Mouse (Mus musculus) heart, postnatal 0 days (tissue): ENCODE measurements around the gene Fam20b. TPM values are rescaled to one million over a fixed set of nuclear protein-coding genes. Genes with fewer than 3 reads are reported as not detected.

Experiments
- ATAC-seq: fragments of 200-750 bp; cut with Nextera tagmentation; 2 replicates; pipeline ENCODE4 v1.8.0; 2017; ENCODE audit warnings: low read depth, moderate number of reproducible peaks, moderate library complexity; ENCODE audit not compliant: insufficient read depth
- DNase-seq: peaks from one replicate; pipeline ENCODE4 v3.0.0-alpha.2; 2016; ENCODE audit warnings: low spot score
- H3K27ac ChIP-seq: fragments of 300-500 bp; sonication (generic); 2 replicates; pipeline ENCODE4 v1.5.1; 2014; ENCODE audit warnings: low read depth, mild to moderate bottlenecking
- H3K27me3 ChIP-seq: fragments of 300-500 bp; sonication (generic); 2 replicates; pipeline ENCODE4 v1.6.1; 2014; ENCODE audit warnings: low read length, mixed read lengths; ENCODE audit not compliant: control insufficient read depth, insufficient read depth
- H3K36me3 ChIP-seq: fragments of 300-500 bp; sonication (generic); replicated peaks from 2 replicates; pipeline ENCODE4 v1.6.1; 2014; ENCODE audit warnings: low read length, mixed read lengths; ENCODE audit not compliant: control insufficient read depth, insufficient read depth
- H3K4me1 ChIP-seq: fragments of 300-500 bp; sonication (generic); 2 replicates; pipeline ENCODE4 v1.6.1; 2014; ENCODE audit warnings: antibody characterized with exemption; ENCODE audit not compliant: control insufficient read depth, insufficient read depth
- H3K4me2 ChIP-seq: fragments of 300-500 bp; sonication (generic); 2 replicates; pipeline ENCODE4 v1.6.1; 2014; ENCODE audit warnings: low read depth, mild to moderate bottlenecking, low read length, moderate library complexity
- H3K4me3 ChIP-seq: fragments of 300-500 bp; sonication (generic); 2 replicates; pipeline ENCODE4 v1.5.1; 2014; ENCODE audit warnings: low read depth, low read length
- H3K9ac ChIP-seq: fragments of 300-500 bp; sonication (generic); replicated peaks from 2 replicates; pipeline ENCODE4 v1.6.1; 2014; ENCODE audit warnings: low read depth, low read length, mixed read lengths
- H3K9me3 ChIP-seq: fragments of 300-500 bp; sonication (generic); replicated peaks from 2 replicates; pipeline ENCODE4 v1.6.1; 2016; ENCODE audit warnings: low read length; ENCODE audit not compliant: control insufficient read depth
- CTCF ChIP-seq: IDR thresholded peaks from 2 replicates; pipeline ENCODE4 v1.5.1; 2016; ENCODE audit warnings: antibody characterized with exemption, control low read depth, low read depth
- EP300 ChIP-seq: IDR thresholded peaks from 2 replicates; pipeline ENCODE4 v1.6.1; 2016; ENCODE audit warnings: antibody characterized with exemption, low read depth
- WGBS: fragments of 180-500 bp; shearing (Covaris S2); extraction: QIAGEN DNeasy Blood & Tissue Kit; methylation state at CpG from one replicate; pipeline ENCODE4 v1.1.7; 2014; 5-methylcytosine and 5-hydroxymethylcytosine counted together
- polyA plus RNA-seq: library from polyadenylated mRNA; unstranded; fragments of >200 nt; fragmentation: Nextera tagmentation; extraction: Ambion mirVana; gene quantifications from 2 replicates; pipeline ENCODE4 v1.2.1, GENCODE M21; 2015
- total RNA-seq: library from RNA; depleted of rRNA; stranded (reverse); fragments of >200 nt; gene quantifications from 2 replicates; pipeline ENCODE4 v1.2.3, GENCODE M21; 2014; ENCODE audit warnings: low replicate concordance

Fam20b gene
- total and polyA plus RNA-seq, 2 experiments from 2014 or later = 20.9 to 46.7 TPM

GRCm38 (mm10) chr1:156735788-156736187 lies 16.9 kb upstream of the Fam20b start:
- no peak for DNase-seq
- TF ChIP-seq EP300 (no peak), CTCF (no peak)
- H3K36me3 ChIP-seq = no peaks in the 10 kb centered on the region
- no peak overlapping the region for H3K27ac ChIP-seq
- no peak overlapping the region for H3K4me3 ChIP-seq
- H3K27me3 ChIP-seq = no peaks in the 10 kb centered on the region
- no peak overlapping the region for H3K9ac ChIP-seq
- H3K4me2 ChIP-seq = no peak overlapping the region
- 42% methylated on average over 2 of the region's 2 CpGs for WGBS
- no peak for ATAC-seq
- peaks cover 15% of the 10 kb centered on the region for H3K4me1 ChIP-seq
- no peaks in the 10 kb centered on the region for H3K9me3 ChIP-seq

GRCm38 (mm10) chr1:156734019-156734418 lies 15.1 kb upstream of the Fam20b start:
- Histone ChIP-seq H3K4me3 (no peak overlapping the region), H3K27ac (peak overlapping the region; percentile 64), H3K4me2 (no peak overlapping the region), H3K9ac (no peak overlapping the region), H3K4me1 (peaks cover 15% of the 10 kb centered on the region), H3K9me3 (no peaks in the 10 kb centered on the region), H3K27me3 (no peaks in the 10 kb centered on the region), H3K36me3 (no peaks in the 10 kb centered on the region)
- 75% methylated on average over 3 of the region's 3 CpGs for WGBS
- no peak for DNase-seq
- TF ChIP-seq CTCF (no peak), EP300 (no peak)
- ATAC-seq = no peak

- Histone ChIP-seq H3K9me3 (no peaks in the 10 kb centered on the region), H3K9ac (no peak overlapping the region), H3K4me3 (no peak overlapping the region), H3K36me3 (no peaks in the 10 kb centered on the region), H3K27ac (peak overlapping the region; percentile 64), H3K27me3 (no peaks in the 10 kb centered on the region), H3K4me2 (no peak overlapping the region), H3K4me1 (peaks cover 15% of the 10 kb centered on the region)
- TF ChIP-seq CTCF (no peak), EP300 (no peak)
- 47% methylated on average over 9 of the region's 9 CpGs for WGBS
- ATAC-seq (peak; percentile 88), DNase-seq (peak; percentile 68)
Measured at GRCm38 (mm10) chr1:156733559-156733958, 14.7 kb upstream of the Fam20b start.

GRCm38 (mm10) chr1:156732996-156733395 lies 14.1 kb upstream of the Fam20b start:
- peak; percentile 33 for DNase-seq
- H3K9ac ChIP-seq = no peak overlapping the region
- H3K4me2 ChIP-seq = no peak overlapping the region
- peak overlapping the region; percentile 49 for H3K27ac ChIP-seq
- peak; percentile 53 for ATAC-seq
- TF ChIP-seq EP300 = no peak
- TF ChIP-seq CTCF = no peak
- WGBS = 77% methylated on average over 5 of the region's 5 CpGs
- H3K9me3 ChIP-seq = no peaks in the 10 kb centered on the region
- H3K4me3 ChIP-seq = no peak overlapping the region
- H3K36me3 ChIP-seq = no peaks in the 10 kb centered on the region
- H3K27me3 ChIP-seq = no peaks in the 10 kb centered on the region
- H3K4me1 ChIP-seq = peaks cover 15% of the 10 kb centered on the region

- Histone ChIP-seq H3K36me3 (no peaks in the 10 kb centered on the region), H3K9me3 (no peaks in the 10 kb centered on the region), H3K4me1 (peaks cover 15% of the 10 kb centered on the region), H3K27me3 (no peaks in the 10 kb centered on the region), H3K4me3 (no peak overlapping the region), H3K27ac (no peak overlapping the region), H3K4me2 (no peak overlapping the region), H3K9ac (no peak overlapping the region)
- DNase-seq = no peak
- ATAC-seq = no peak
- WGBS = 62% methylated on average over 9 of the region's 9 CpGs
- TF ChIP-seq CTCF (peak; percentile 27), EP300 (no peak)
Measured at GRCm38 (mm10) chr1:156730802-156731201, 11.9 kb upstream of the Fam20b start.

GRCm38 (mm10) chr1:156727234-156728108 lies 8.6 kb upstream of the Fam20b start:
- H3K27ac ChIP-seq = no peak overlapping the region
- 0 out of 2 replicates have a peak, but pooled peaks cover 4% of the 10 kb centered on the region for H3K4me1 ChIP-seq
- ATAC-seq (no peak), DNase-seq (no peak)
- H3K4me2 ChIP-seq = no peak overlapping the region
- no peaks in the 10 kb centered on the region for H3K9me3 ChIP-seq
- H3K27me3 ChIP-seq = no peaks in the 10 kb centered on the region
- H3K36me3 ChIP-seq = no peaks in the 10 kb centered on the region
- TF ChIP-seq CTCF (no peak), EP300 (no peak)
- no peak overlapping the region for H3K9ac ChIP-seq
- 74% methylated on average over 13 of the region's 14 CpGs for WGBS
- H3K4me3 ChIP-seq = no peak overlapping the region
